Mouse (Mus musculus) thymus, postnatal 25 days (tissue): ENCODE results near the gene Etnk2.
"Not testable (repeated sequence)": the region's sequence is repeated elsewhere in the genome, so short reads cannot be mapped to it uniquely, and the experiment has no call there.

ENCODE experiments used
- DNase-seq: peaks from one replicate; pipeline ENCODE4 v3.0.0; 2022

Gene Etnk2

GRCm38 (mm10) chr1:133363276-133364021, at the start of gene Etnk2:
Gene Etnk2 (plus strand): TSS chr1:133363572.
- peak; percentile 57 for DNase-seq

GRCm38 (mm10) chr1:133314364-133314763, 49.0 kb upstream of the Etnk2 start:
- peak; percentile 58 for DNase-seq

- DNase-seq = no peak
These were observed 47.6 kb upstream of the Etnk2 start for GRCm38 (mm10) chr1:133315775-133316174.

- no peak for DNase-seq
These were observed 46.8 kb upstream of the Etnk2 start for GRCm38 (mm10) chr1:133316577-133316976.

- no peak for DNase-seq
These were observed 46.2 kb upstream of the Etnk2 start for GRCm38 (mm10) chr1:133317149-133317548.

- DNase-seq = no peak
These were observed 42.0 kb upstream of the Etnk2 start, which contains the start of gene Kiss1 for GRCm38 (mm10) chr1:133321267-133321925. Gene Kiss1 (plus strand): TSS chr1:133321875.

- DNase-seq = no peak
These were observed 40.0 kb upstream of the Etnk2 start for GRCm38 (mm10) chr1:133323333-133323732.

GRCm38 (mm10) chr1:133325951-133326350, 37.4 kb upstream of the Etnk2 start:
- no peak for DNase-seq

GRCm38 (mm10) chr1:133327094-133327493, 36.3 kb upstream of the Etnk2 start:
- no peak for DNase-seq

GRCm38 (mm10) chr1:133328299-133328795, 35.0 kb upstream of the Etnk2 start:
- DNase-seq = no peak

- DNase-seq = no peak
These were observed 34.3 kb upstream of the Etnk2 start for GRCm38 (mm10) chr1:133328896-133329637.

- no peak for DNase-seq
These were observed 33.8 kb upstream of the Etnk2 start for GRCm38 (mm10) chr1:133329638-133329964.

GRCm38 (mm10) chr1:133331142-133331541, 32.2 kb upstream of the Etnk2 start:
- DNase-seq = no peak

- no peak for DNase-seq
These were observed 30.5 kb upstream of the Etnk2 start for GRCm38 (mm10) chr1:133332656-133333430.

- DNase-seq = no peak
These were observed 29.4 kb upstream of the Etnk2 start for GRCm38 (mm10) chr1:133333937-133334336.

GRCm38 (mm10) chr1:133340403-133340802, 23.0 kb upstream of the Etnk2 start:
- not testable (repeated sequence) for DNase-seq

- DNase-seq = no peak
These were observed 19.0 kb upstream of the Etnk2 start for GRCm38 (mm10) chr1:133344357-133344756.

- no peak for DNase-seq
These were observed 16.8 kb upstream of the Etnk2 start for GRCm38 (mm10) chr1:133346531-133346930.

- DNase-seq = no peak
These were observed 16.1 kb upstream of the Etnk2 start for GRCm38 (mm10) chr1:133347226-133347625.

GRCm38 (mm10) chr1:133347693-133348520, 15.5 kb upstream of the Etnk2 start:
- no peak for DNase-seq

- no peak for DNase-seq
These were observed 13.2 kb upstream of the Etnk2 start, which contains the start of gene Ren1 for GRCm38 (mm10) chr1:133350210-133350609. Gene Ren1 (plus strand): TSS chr1:133350510.

GRCm38 (mm10) chr1:133351762-133352161, 11.6 kb upstream of the Etnk2 start:
- DNase-seq = no peak
